Mouse (Mus musculus) frontal cortex, postnatal 25 days (tissue): ENCODE data around the gene Ddx19b.
"Not testable (repeated sequence)": the region's sequence is repeated elsewhere in the genome, so short reads cannot be mapped to it uniquely, and the experiment has no call there.

Experiments used
- DNase-seq, 2 experiments: peaks; one replicate each; pipeline ENCODE4 v3.0.0; 2022; ENCODE audit warnings: low spot score in 2 of 2

Ddx19b gene

DNA sequence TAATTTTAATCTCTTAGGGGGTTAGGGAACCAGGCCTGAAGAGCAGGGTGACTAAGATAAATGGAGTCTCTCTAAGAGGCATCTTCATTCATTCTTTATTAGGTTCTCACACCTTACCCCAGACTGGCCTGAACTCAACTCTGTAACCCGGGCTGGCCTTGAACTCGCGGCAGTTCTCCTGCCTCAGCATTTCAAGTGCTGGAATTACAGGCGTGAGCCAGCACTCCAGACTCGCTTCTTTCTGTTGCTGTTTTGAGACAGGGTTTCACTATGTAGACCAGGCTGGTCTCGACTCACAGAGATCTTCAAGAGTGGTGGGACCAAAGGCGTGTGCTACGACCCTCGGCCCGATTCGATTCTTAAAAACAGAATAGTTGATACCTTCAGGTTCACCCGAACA is 2.7 kb upstream of the Ddx19b start:
- no peak for DNase-seq

DNA sequence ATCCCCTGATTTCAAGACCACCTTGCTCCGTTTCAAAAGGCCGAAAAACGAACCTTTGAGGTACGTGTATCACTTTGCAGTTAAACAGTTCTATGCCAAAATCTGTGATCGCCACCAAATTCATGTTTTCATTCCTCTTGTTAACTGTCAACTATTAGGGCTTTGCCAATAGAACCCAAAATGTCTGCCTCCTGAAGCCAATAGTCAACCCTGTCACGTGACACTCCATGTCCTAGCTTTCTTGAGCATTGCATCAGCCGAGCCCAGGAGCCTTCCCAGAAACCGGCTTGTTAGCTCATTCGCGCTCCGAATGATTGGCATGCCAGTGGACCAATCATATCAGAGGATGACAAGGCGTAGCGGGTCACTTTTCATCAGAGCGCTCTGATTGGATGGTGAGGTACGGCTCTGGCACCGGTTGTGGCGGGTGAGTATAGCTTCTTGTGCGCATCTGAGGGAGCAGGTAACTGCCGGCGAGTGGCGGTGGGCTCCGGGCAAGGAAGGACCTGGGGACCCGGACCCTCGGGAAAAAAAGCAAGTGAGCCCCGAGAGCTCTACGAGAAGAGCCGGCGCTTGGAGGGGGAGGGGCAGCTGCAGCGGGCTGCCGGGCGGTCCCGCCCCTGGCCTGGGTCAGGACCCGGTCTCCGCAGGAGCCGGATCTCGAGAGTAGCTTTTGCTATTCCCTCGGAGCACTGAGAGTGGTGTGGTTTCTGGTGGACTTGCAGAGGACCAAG is 2.1 kb upstream of the Ddx19b start:
- peak; percentile 94 to 99 for DNase-seq

DNA sequence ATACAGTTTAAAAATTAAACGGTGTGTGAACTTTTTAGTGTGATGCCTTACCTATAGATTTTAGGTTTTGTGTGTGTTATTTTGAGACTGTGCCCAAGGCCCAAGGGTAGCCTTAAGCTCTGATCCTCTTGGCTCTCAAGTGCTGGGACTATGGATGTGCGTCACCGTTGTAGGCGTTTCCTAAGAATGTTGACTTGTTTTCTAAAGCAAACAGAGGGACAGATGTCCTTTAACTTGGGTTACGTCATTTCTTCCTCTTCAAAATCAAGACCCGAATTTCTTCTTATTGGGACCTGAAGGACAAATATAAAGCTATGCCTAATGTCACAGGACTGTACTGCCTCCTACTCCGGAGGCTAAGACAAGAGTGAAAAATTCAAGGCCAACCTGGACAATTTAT is 1.4 kb upstream of the Ddx19b start, which contains the start of gene Aars:
TSS of gene Aars (plus strand) at position 229 of the 400 bp plus-strand sequence.
- no peak for DNase-seq

DNA sequence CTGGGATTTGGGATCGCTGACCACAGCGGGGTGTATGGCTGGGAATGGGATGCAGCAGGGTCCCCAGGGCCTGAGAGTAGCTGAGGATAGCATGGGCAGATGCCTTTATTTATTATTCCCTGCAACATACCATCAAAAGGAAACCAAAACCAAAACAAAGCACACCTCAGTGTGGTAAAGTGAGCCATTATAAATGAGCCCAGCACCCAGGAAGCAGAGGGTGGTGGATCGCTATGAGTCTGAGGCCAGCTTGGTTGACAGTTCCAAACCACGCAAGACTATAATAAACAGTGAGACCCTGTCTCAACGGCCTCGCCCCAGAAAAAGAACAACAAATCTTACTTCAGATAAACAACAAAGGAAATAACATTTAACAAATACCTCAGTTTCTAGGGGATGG is 1.5 kb downstream of the Ddx19b start:
- no peak for DNase-seq

DNA sequence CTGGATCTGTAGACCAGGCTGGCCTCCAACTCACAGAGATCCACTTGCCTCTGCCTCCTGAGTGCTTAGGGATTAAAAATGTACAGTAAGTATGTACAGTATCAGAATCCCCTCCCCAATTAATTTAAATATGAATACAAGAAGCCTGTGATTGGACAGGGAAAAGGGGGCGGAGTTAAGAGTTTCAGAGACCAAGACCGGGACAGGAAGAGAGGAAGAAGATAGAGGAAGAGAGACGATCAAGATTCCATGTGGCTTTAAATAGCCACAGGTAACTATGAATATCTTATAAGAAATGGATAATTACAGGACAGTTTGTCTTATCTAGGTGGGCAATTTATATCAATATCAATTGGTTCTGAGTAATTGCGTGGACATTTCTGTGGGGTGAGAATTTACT is 2.0 kb downstream of the Ddx19b start:
- DNase-seq = no peak

DNA sequence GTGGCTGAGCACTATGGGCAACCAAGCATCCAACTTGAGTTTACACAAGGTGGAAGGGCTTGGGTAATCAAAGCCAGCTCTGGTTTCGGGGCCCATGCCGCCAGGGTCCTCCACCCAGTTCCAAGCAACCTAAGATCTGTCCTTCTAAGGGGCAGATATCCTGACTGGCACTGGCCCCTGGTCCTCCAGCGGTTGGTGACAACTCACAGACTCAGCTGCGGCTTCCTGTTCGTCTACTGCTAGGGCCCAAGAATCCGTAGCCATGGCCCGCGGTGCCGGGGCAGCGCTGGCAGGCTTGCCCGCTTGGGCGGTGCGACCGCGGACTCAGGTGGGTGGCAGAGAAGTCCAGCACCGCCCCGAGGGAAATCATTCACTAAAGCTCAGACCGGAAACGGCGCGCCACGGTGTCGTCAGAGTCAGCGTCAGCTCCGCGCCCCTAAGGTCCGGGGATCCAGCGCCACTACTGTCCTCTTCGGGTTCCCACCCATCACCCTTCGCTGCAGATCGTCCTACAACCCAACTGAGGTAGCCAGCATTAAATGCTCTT is 4.1 kb downstream of the Ddx19b start:
- peak; percentile 78 to 85 for DNase-seq

DNA sequence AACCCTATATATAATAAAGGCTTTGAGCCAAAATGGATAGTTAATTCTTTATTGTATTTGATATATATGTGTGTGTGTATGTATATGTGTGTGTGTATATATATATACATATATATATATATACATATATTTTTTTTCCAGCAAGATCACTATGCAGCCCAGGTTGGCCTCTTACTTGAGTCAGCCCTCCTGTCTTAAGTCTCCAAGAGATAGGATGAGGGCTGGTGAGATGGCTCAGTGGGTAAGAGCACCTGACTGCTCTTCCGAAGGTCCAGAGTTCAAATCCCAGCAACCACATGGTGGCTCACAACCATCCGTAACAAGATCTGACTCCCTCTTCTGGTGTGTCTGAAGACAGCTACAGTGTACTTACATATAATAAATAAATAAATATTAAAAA is 4.9 kb downstream of the Ddx19b start:
- DNase-seq = not testable (repeated sequence)

DNA sequence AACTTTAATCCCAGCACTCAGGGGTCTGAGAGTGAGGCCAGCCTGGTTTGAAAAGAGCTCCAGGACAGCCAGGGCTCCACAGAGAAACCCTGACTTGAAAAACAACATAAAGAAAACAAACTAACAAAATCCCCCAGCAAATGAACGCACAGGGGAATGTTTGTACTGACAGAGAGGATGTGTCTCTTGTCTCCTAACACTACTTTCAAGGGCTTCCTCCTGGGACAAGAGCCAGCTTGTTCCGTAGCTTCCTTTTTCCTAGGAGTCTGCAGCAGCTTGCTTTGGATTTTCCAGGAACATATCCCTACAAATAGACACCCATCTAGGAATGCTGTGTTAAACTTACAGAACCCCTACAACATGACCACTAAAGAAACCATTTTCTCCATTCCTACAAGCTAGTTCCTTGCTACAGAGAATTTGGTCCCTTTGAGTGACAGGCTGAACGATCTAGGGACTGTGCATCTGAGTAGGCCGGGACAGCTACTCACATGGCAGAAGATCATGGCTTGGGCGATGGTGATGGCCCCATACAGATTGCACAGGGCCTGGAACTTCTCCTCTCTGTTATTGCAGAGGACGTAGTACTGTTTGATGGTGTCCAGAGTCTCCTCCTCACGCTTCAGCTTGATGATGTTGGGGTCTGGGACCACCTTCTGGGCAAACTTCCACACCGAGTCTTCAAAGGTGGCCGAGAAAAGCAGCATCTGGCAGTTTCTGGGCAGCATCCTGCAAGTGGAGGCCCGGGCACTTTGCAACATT is 21.1 kb downstream of the Ddx19b start:
- DNase-seq = not testable (repeated sequence)

DNA sequence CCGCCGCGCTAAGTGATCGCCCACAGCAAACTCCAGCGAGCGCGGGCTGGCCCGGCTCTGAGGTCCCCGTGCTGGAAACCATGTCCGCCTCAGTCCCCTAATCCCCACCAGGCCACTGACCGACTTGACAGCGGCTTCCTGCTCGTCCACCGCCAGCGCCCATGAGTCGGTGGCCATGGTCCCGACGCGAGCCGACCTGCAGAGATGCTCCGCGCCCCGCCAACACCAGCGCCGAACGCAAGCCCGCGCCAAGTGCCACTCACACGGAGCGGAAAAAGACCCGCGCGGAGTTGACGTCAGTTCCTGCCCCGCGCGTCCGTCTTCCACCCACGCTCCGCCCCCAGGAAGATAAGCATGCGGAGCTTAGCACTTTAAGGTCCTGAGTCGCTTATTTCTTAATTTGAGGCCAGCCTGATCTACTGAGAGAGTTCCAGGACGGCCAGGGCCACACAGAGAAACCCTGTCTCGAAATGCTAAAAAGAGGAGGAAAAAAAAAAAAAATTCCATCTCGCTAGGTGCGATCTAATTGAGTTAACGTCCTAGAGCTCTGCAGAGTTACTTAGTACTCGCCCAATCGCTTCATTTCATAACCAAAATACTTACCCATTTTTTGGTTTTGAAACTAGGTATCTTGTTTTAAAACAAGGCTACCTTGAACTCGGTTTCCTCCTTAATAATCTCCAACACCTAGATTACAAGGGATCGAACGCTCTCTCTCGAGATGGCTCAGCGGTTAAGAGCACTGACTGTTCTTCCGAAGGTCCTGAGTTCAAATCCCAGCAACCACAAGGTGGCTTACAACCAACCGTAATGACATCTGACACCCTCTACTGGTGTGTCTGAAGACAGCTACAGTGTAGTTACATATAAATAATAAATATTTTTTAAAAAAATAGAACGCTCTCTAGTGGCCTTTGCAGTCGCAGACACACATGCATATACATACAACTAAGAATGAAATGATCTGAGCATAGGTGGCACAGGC is 33.7 kb downstream of the Ddx19b start, which contains the start of gene Ddx19a:
TSS of gene Ddx19a (minus strand) at position 254 of the 985 bp plus-strand sequence.
- peak; percentile 76 to 83 for DNase-seq

DNA sequence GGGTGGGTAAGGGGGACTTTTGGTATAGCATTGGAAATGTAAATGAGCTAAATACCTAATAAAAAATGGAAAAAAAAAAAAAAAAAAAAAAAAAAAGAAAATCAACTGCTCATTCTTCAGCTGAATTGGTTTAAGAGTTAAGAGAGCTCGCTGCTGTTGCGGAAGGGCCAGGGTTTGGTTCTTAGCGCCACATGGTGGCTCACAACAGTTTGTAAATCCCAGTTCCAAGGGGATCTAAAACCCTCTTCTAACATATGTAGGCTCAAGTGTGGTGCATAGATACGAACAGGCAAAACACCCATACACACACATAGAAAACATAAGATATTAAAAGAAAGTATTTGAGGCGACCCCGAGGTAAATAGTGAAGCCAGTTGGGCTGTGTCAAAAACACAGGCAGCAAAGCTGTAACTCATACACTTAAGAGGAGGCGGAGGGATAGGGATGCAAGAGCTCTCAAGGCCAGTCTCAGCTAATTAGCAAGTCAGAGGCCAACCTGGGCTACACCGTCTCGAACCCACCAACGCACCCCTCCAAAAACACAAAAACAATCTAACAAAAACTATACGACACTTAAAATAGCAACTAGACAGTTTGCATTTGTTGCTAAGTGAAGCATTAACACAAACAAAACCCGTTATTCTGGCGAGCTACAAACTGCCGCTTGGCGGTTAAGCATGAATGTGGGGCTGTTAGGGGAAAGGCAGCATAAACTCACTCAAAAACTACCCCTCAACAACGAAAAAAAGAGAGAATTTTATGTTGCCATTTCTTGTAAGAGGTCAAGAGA is 34.7 kb downstream of the Ddx19b start:
- no peak for DNase-seq

DNA sequence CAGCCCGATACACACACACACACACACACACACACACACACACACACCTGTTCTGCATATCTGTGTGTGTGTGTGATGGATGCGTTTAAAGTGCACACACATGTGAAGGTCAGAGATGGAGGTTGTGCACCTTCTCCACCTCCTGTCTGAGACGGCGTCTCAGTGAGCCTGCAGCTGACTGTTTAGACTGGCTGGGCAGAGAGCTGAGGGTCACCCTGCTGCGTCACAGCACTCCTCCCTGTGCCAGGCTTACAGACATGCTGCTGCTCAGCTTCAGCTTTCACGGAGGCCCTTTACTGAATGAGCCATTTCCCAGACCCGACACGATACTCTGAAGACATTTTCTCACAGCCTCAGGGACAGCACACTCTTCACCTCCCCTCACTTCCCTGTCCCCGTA is 41.5 kb downstream of the Ddx19b start:
- DNase-seq = no peak

DNA sequence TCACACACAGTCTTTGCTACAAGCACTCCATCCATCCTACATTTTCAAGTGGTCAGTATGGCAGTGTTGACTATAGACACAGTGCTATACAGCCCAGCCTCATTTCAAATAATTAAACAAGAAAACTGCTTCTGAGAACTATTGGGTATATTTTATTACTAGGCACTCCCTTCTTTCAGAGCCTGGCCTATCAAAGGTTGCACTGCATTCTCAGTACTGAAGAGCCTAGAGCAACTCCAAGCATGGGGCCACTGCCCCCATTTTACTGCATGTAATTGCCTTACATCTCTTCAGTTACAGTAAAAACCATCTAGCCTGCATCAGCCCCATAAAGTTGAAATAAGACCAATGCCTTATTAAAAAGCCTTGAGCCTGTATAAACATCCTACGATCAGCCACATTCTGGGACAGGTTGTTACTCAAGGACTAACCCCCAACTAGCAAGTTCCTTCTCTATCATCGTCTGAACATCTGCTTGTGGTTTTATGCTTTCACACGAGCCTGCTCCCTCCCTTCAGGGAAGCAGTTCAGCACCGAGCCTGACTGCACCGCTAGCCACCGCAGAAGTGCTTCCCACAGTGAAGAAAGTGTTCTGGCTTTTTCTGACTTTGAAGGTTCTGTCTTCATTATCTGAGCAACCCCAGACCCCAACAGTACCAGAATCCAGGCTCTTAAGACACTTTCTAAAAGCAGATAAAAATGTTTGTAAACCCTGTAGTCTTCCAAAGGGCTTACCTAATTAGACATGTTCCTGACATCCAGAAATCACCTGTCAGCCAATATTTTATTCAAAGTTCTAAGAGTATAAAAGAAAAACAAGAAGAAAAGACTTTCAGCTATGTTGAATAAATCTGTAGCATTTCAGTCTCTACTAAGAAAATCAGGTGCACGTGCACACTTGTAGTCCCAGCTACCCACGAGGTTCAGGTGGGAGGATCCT is 43.5 kb downstream of the Ddx19b start:
- no peak for DNase-seq

DNA sequence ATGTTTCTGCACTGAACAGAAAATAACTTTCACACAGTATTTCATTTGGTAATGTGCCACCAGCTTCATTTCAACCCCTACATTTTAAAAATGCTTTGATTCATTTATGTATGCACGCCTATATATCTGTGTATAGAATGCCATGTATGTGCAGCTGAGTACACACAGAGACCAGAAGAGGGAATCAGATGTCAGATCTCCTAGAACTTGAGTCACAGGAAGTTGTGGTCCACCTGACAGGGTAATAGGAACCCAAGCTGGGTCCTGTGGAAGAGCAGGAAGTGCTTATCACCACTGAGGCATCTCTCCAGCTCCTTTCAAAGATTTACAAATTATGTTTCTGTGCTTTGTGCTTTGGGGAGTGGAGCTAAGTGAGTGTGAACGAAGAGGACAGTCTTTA is 50.2 kb downstream of the Ddx19b start:
- no peak for DNase-seq

DNA sequence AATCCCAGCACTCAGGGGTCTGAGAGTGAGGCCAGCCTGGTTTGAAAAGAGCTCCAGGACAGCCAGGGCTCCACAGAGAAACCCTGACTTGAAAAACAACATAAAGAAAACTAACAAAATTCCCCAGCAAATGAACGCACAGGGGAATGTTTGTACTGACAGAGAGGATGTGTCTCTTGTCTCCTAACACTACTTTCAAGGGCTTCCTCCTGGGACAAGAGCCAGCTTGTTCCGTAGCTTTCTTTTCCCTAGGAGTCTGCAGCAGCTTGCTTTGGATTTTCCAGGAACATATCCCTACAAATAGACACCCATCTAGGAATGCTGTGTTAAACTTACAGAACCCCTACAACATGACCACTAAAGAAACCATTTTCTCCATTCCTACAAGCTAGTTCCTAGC is 53.6 kb downstream of the Ddx19b start:
- DNase-seq = not testable (repeated sequence)

DNA sequence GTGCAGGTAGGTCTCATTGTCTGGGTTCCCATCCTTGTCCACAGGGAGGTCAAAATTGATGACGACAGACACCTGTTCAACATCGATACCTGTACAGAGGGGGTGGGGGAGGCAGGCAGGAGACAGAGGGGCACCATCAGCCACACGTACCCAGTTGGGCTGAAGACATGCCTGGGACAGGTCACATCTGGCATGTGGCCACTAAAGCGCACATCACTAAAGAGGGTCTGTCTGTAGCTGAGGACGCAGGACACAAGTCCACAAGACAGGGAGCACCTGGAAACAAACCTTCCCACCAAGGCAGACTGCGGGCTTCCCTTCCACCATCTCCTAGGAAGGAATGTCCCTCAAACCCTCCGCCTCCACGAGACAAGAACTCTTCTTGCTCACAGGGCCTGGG is 55.0 kb downstream of the Ddx19b start:
- DNase-seq = not testable (repeated sequence)

DNA sequence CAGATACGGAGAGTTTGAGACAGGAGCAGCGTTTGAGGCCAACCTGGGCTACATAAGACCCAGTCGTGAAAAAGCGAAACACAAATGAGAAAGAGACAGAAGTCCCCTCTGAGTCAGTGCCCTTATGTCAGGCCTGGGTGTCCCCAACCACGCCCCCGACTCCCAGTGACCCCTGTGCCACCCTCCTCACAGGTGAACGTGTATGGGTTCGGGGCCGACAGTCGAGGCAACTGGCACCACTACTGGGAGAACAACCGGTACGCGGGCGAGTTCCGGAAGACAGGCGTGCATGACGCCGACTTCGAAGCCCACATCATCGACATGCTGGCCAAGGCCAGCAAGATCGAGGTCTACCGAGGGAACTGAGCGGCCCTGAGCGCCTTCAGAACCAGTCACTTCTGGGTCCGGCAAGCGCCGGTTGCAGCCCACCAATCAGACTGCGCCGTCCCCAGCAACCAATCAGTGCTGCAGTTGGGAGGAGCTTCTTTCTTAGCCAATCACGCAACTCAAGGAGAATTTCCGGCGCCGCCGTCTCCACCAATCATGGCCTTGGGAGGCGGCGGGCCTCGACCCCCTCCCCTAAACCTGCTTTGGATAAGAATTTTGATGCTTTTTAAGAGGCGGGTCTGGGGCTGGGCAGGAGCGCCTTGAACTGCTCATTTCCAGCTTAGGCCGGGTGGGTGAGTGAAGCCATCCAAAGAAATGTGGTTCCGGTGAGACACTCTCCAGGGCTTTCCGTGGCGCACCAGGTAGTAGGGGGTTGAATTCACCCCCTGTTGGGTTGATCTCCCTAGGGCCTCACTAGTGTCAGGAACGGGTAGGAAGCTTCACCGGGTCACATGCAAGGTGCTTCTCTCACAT is 61.4 kb downstream of the Ddx19b start:
- DNase-seq = peak; percentile 82 to 88

DNA sequence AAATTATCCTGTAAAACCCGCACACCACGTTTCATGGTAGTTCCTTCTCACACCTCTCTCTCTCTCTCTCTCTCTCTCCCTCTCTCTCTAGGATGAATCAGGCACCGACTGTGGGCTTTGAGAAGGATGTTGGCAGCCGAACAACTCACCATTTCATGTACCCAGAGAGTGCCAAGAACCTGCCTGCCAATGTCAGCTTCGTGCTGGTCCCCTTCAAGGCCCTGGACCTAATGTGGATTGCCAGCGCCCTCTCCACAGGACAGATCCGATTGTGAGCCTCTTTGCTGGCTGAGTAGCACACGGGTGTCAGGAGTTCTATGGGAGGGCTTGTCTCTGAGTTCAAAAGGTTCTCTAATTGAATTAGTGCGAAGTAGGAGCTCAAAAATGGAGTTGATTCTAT is 64.2 kb downstream of the Ddx19b start:
- no peak for DNase-seq

DNA sequence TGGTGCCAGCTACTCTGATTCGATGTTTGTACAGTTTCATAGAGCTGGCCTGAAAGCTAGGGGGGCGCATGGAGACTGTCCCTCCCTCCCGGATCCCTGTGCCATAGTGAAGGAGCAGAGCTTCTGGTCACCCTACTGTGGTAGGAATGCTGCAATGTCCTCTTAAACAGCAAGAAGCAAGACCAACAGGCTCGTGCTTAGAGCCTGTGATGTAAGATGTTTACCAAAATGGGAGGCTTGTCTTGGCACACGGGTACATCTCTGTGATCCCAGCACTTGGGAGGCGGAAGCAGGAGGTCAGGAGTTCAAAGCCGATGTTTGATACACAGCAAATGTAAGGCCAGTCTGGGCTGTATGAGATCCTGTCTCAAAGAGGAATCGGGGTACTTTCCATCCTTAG is 65.0 kb downstream of the Ddx19b start:
- DNase-seq = no peak

DNA sequence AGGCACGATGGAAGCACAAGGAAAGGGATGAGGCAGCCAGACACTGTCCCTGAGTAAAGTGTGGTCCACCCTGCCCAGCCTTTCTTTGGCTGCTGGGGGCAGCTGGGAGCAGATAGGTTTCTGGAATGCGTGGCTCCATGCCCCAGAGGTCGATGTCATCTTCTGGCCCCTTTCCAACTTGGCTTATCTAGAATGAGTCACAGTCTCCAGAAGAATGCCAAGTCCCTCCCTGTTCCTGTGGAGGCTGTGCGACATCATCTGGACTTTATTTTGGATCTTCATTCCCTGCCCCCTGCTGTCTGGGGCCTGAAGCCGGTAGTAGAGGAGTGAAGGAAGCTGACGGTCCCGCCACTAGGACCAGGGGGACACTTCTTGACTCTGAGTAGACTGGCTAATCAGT is 66.0 kb downstream of the Ddx19b start:
- DNase-seq = peak in 1 of 2 experiments; percentile 31
